Mouse (Mus musculus) heart, embryonic 16.5 days (tissue): ENCODE data around the gene Muc20. TPM values are rescaled to one million over a fixed set of nuclear protein-coding genes. Genes with fewer than 3 reads are reported as not detected.

ENCODE experiments used
- ATAC-seq: fragments of 200-750 bp; cut with Nextera tagmentation; replicated peaks from 2 replicates; pipeline ENCODE4 v1.8.0; 2017; ENCODE audit warnings: moderate number of reproducible peaks; ENCODE audit not compliant: insufficient read depth, low FRiP score; ENCODE audit errors: extremely low read depth
- H3K27ac ChIP-seq: fragments of 300-500 bp; sonication (generic); 2 replicates; pipeline ENCODE4 v1.5.1; 2014; ENCODE audit warnings: mild to moderate bottlenecking, low read length, control low read depth, moderate library complexity
- H3K27me3 ChIP-seq: fragments of 300-500 bp; sonication (generic); 2 replicates; pipeline ENCODE4 v1.6.1; 2014; ENCODE audit warnings: low read length, mixed read lengths; ENCODE audit not compliant: control insufficient read depth, insufficient read depth
- H3K36me3 ChIP-seq: fragments of 300-500 bp; sonication (generic); 2 replicates; pipeline ENCODE4 v1.6.1; 2014; ENCODE audit not compliant: control insufficient read depth, insufficient read depth
- H3K4me1 ChIP-seq: fragments of 300-500 bp; sonication (generic); 2 replicates; pipeline ENCODE4 v1.6.1; 2014; ENCODE audit warnings: low read length, mixed read lengths; ENCODE audit not compliant: control insufficient read depth, insufficient read depth
- H3K4me2 ChIP-seq: fragments of 300-500 bp; sonication (generic); 2 replicates; pipeline ENCODE4 v1.6.1; 2014; ENCODE audit warnings: low read depth, mild to moderate bottlenecking, control low read depth, low read length
- H3K4me3 ChIP-seq: fragments of 300-500 bp; sonication (generic); 2 replicates; pipeline ENCODE4 v1.5.1; 2014; ENCODE audit warnings: mild to moderate bottlenecking, control low read depth, low read length
- H3K9ac ChIP-seq: fragments of 300-500 bp; sonication (generic); 2 replicates; pipeline ENCODE4 v1.6.1; 2014; ENCODE audit warnings: low read length, control low read depth
- H3K9me3 ChIP-seq: fragments of 300-500 bp; sonication (generic); replicated peaks from 2 replicates; pipeline ENCODE4 v1.6.1; 2016; ENCODE audit warnings: low read length; ENCODE audit not compliant: control insufficient read depth
- WGBS: fragments of 180-500 bp; shearing (Covaris S2); extraction: QIAGEN DNeasy Blood & Tissue Kit; methylation state at CpG from one replicate; pipeline ENCODE4 v1.1.7; 2014; 5-methylcytosine and 5-hydroxymethylcytosine counted together
- polyA plus RNA-seq: library from polyadenylated mRNA; unstranded; fragments of >200 nt; fragmentation: Nextera tagmentation; extraction: Ambion mirVana; gene quantifications from 2 replicates; pipeline ENCODE4 v1.2.1, GENCODE M21; 2015

The Muc20 gene
- polyA plus RNA-seq, 1 experiment from 2014 or later, result 0.16 TPM

DNA sequence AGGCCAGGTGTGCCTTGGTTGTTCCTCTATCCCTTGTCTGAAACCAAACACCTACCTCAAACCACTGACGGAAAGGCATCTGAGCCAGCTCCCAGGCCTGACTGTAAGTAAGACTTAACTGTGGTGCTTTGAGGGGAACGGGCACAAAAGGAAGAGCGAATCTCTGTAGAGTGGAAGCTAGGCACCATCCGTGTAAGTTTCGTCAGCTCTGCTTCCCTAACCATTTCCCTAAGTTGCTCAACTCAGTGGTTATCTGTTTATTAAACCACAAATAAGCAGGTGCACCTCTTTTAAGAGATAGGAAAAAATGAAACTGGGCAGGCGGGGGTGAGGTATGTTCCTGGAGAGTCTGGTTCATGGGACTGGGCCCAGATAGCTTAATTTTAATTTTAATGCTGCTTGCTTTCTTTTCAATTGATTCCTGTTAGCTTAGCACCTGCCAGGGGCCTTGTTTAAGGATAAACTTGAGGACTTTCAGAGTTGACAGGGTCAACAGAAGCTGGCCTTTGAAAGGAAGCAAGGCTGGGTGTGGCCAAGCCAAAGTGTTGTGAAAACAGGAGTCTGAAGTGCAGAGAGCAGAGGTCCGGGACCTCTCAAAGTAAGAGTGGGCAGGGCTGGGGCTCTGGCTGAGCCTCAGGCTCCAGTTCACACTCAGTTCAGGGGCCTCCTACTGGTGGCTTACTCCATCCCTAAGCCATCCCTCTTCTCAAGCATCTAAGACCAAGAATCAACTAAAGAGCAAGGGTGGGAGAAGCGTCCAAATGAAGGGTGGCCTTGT lies 10.4 kb upstream of the Muc20 start:
- Histone ChIP-seq H3K4me2 (no peak overlapping the region), H3K9me3 (no peaks in the 10 kb centered on the region), H3K4me3 (no peak overlapping the region), H3K27ac (no peak overlapping the region), H3K36me3 (no peaks in the 10 kb centered on the region), H3K27me3 (no peaks in the 10 kb centered on the region), H3K9ac (no peak overlapping the region), H3K4me1 (peaks cover 11% of the 10 kb centered on the region)
- 62% methylated on average over 8 of the region's 8 CpGs for WGBS
- no peak for ATAC-seq

DNA sequence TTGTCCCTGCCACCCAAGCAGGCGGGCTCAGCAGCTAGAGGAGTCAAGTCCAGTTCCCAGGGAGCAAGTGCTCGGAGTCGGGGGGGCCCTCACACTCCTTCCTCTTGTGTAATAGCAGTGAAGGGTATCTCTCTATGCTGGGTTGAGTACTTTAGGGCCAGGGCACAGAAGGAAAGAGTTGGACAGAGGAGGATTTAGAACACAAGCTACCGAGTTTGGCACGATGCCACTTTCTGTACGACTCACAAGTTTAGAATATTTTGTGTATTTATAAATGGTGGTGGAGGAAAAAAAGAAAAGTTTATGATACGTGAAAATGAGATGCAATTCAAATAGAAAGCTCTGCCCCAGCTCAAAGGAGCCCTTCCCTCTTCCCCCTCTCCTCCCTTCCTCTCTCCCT lies 7.9 kb upstream of the Muc20 start:
- ATAC-seq, result no peak
- H3K27me3 ChIP-seq, result no peaks in the 10 kb centered on the region
- no peak overlapping the region for H3K4me3 ChIP-seq
- no peak overlapping the region for H3K9ac ChIP-seq
- H3K27ac ChIP-seq, result no peak overlapping the region
- H3K4me2 ChIP-seq, result no peak overlapping the region
- no peaks in the 10 kb centered on the region for H3K36me3 ChIP-seq
- 0 out of 2 replicates have a peak, but pooled peaks cover under 1% of the 10 kb centered on the region for H3K9me3 ChIP-seq
- WGBS, result 62% methylated on average over 7 of the region's 7 CpGs
- peaks cover 11% of the 10 kb centered on the region for H3K4me1 ChIP-seq

DNA sequence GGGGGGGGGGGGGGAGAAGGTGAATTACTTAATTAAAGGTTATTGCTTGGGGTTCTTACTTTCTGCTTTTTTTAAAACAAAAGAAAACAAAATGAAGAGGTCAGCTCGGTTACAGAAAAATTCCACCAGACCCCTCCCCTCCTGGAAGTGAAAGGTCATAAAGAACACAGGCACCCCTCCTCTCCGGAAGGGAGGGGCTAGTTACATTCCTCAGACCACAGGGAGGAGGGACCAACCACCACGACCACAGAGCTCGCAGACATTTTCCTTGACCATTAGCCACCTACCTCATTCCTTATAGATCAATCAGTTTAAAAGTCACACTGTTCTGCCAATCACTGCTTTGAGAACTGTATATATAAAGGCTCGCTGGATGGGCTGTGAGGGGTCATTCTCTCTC lies 6.7 kb upstream of the Muc20 start:
- WGBS, result 57% methylated on average over 5 of the region's 5 CpGs

DNA sequence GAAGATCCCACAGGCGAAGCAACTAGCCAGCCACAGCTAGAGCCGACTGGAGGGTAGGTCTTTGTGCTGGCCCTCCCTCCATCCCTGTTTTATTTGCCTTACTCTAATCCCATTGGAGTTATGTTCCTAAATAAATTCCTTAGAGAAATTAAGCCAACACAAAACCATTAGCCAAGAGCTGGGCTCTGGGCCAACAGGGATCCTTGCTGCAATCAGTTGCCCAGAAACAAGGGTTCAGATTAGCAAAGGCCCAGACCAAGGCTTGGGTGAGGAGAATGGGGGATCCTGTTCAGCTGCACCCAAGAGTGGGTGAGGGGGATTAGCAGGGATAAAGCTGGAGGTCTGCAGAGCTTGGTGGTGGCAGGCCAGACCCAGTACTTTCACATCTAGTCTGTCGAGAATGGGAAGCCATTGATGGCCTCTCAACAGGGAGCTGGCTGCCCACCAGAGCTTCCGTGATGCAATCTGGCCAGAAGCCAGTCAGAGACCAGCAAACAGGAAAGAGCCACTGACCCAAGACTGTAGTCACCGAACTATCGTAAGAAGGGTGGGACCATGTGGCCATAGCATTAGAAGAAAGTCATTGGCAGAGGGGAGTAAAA lies 6.1 kb upstream of the Muc20 start:
- peaks cover 11% of the 10 kb centered on the region for H3K4me1 ChIP-seq
- H3K9ac ChIP-seq, result no peak overlapping the region
- no peak overlapping the region for H3K4me3 ChIP-seq
- peak overlapping the region; percentile 14; the same call in 1 of the 2 replicates for H3K4me2 ChIP-seq
- H3K27ac ChIP-seq, result peak overlapping the region; percentile 69
- WGBS, result 27% methylated on average over 6 of the region's 6 CpGs
- no peaks in the 10 kb centered on the region for H3K36me3 ChIP-seq
- H3K27me3 ChIP-seq, result no peaks in the 10 kb centered on the region
- peak; percentile 33; the same call in 1 of the 2 replicates for ATAC-seq
- 0 out of 2 replicates have a peak, but pooled peaks cover 4% of the 10 kb centered on the region for H3K9me3 ChIP-seq

More for the DNA sequence above, 6.7 kb upstream of the Muc20 start:
- Histone ChIP-seq H3K4me1 (peaks cover 11% of the 10 kb centered on the region), H3K4me2 (no peak overlapping the region), H3K27ac (no peak overlapping the region), H3K4me3 (no peak overlapping the region), H3K27me3 (no peaks in the 10 kb centered on the region), H3K9me3 (0 out of 2 replicates have a peak, but pooled peaks cover 4% of the 10 kb centered on the region), H3K9ac (no peak overlapping the region), H3K36me3 (no peaks in the 10 kb centered on the region)
- no peak for ATAC-seq

DNA sequence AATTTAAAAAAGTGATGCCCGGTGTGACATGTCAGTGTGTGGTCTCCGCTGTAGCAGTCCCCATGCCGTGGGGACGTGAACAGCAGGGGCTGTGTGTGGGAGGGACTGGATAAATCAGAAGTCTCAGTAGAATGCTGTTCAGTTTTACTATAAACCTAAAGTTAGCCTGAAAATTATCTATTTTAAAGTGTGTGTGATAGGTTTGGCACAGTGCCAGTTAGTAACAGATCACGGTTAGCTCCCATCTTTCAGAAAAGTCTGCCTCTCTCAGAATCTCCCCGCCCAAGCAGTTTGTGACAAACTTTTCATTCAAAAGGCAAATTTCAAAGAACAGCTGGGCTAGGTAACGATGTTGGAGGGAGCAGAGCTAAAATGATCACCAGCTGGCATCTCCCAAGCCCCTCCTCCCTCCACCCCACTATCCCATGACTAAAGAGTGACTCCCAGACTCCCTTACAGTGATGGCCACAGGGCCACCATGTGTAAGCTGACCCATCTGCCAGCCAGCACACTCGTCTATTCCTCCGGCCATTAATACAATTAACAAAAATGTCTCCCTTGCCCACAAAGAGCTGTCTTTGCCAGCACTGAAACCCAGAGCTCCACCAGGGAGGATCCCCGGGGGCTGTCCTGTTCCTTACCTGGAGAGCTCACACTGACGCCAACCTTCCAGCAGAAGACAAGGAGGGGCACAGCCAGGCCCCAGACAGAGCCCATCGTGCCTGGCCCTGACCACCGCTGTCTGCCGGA lies 384 bp downstream of the Muc20 start:
- no peak overlapping the region for H3K9ac ChIP-seq
- H3K27me3 ChIP-seq, result no peaks in the 10 kb centered on the region
- H3K4me2 ChIP-seq, result no peak overlapping the region
- H3K9me3 ChIP-seq, result 0 out of 2 replicates have a peak, but pooled peaks cover 4% of the 10 kb centered on the region
- WGBS, result 69% methylated on average over 14 of the region's 14 CpGs
- no peak overlapping the region for H3K4me3 ChIP-seq
- ATAC-seq, result no peak
- no peaks in the 10 kb centered on the region for H3K36me3 ChIP-seq
- no peak overlapping the region for H3K27ac ChIP-seq
- H3K4me1 ChIP-seq, result peaks cover 4% of the 10 kb centered on the region; the same call in 1 of the 2 replicates

DNA sequence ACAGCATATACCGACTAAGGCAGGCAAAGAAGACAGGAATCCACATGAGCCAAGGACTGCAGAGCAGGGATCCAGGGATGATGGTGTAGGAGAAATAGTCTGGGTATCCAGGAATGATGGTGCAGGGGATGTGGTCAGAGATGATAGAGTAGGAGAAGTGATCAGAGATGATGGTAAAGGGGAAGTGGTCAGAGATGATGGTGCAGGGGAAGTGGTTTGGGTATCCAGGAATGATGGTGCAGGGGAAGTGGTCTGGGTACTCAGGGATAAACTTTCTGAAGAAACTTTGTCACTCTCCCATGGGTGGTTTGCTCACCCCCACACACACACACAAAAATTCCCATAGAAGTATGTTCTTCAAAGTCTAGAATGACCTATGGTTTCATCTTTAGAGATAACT lies 2.1 kb downstream of the Muc20 start:
- 71% methylated on average over 1 of the region's 1 CpGs for WGBS
- Histone ChIP-seq H3K27me3 (no peaks in the 10 kb centered on the region), H3K27ac (no peak overlapping the region), H3K4me3 (no peak overlapping the region), H3K4me2 (no peak overlapping the region), H3K4me1 (0 out of 2 replicates have a peak, but pooled peaks cover 4% of the 10 kb centered on the region), H3K9me3 (0 out of 2 replicates have a peak, but pooled peaks cover 4% of the 10 kb centered on the region), H3K36me3 (no peaks in the 10 kb centered on the region), H3K9ac (no peak overlapping the region)
- ATAC-seq, result no peak

DNA sequence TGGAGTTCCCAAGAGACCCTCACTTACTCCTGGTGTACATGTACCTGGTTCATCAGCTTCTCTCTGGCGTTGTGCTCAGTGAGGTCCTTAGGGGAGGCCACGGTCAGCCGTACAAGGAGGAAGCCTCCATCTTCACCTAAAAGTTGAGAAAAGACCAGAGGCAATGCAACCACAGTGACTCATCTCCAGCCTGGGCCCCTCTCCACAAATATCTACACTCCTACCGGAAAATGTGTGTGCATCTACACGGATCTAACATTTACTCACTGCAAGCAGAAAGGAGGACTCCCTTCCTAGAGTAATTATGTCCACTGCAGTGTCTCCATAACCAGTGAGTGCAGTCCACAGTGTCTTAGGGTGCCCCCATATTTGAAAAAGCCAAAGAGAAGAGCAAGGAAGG lies 7.2 kb downstream of the Muc20 start:
- Histone ChIP-seq H3K4me3 (no peak overlapping the region), H3K36me3 (no peaks in the 10 kb centered on the region), H3K27ac (no peak overlapping the region), H3K9me3 (no peaks in the 10 kb centered on the region), H3K27me3 (no peaks in the 10 kb centered on the region), H3K4me2 (no peak overlapping the region), H3K9ac (no peak overlapping the region), H3K4me1 (0 out of 2 replicates have a peak, but pooled peaks cover 4% of the 10 kb centered on the region)
- ATAC-seq, result no peak
- WGBS, result 87% methylated on average over 5 of the region's 5 CpGs

DNA sequence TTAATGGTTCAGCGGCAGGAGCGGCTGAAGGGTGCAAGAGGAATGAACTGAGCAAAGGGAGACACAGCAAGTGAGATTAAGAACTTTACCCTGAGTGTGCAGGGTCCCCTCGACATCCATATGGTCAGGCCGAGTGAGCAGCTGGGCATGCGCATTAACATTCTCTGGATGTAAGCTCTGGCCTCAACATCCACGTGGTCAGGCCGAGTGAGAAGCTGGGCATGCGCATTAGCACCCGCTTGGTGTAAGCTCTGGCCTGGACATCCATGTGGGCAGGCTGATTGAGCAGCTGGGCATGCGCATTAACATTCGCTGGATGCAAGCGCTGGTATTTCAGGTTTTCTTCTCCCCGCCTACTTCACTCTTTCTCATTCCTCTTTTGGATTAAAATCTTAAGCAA lies 12.4 kb downstream of the Muc20 start:
- no peak overlapping the region for H3K9ac ChIP-seq
- no peaks in the 10 kb centered on the region for H3K36me3 ChIP-seq
- H3K4me2 ChIP-seq, result no peak overlapping the region
- ATAC-seq, result no peak
- H3K4me3 ChIP-seq, result no peak overlapping the region
- H3K4me1 ChIP-seq, result no peaks in the 10 kb centered on the region
- no peak overlapping the region for H3K27ac ChIP-seq
- H3K9me3 ChIP-seq, result no peaks in the 10 kb centered on the region
- H3K27me3 ChIP-seq, result no peaks in the 10 kb centered on the region
- WGBS, result 80% methylated on average over 13 of the region's 13 CpGs
